Mouse (Mus musculus): ENCODE measurements around the gene Osm. TPM values are rescaled to one million over a fixed set of nuclear protein-coding genes. Genes with fewer than 3 reads are reported as not detected.

Osm gene
- total RNA-seq, 2 experiments from 2014 or later, result 0.14 TPM; not detected in 1

- DNase-seq, result peak; percentile 77
Observed at GRCm38 (mm10) chr11:4216248-4217000, 19.8 kb upstream of the Osm start.

DNA sequence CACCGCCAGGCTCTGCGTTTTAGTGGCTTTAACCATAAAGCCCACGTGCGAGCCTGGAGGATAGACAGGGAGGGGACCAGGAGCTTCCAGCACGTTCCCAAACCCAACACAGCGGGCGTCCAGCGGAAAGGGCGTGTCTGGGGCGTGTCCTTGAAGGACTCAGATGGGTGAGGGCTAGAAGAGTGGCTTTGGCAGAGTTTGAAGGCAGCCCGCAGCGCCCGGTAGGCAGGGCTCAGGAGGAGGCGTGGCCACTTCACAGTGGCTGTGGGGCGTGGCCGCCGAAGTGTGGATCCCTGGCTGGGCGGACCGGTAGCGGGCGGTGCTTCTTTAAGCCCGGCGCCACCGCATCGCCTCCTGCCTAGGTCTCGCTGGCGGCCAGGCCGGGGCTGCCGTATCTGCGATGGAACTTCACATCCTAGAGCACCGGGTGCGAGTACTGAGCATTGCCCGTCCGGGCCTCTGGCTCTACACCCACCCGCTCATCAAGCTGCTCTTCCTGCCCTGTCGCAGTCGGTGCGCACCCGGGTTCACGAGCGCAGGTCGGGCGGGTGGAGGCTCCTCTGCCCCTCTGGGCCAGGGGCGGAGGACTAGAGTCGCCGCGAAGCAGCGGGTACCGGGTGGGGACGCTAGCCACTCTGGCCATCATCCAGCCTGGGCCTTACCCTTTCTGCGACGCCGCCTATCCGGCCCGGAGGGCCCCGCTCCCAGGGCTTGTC lies 18.1 kb upstream of the Osm start, which contains the start of gene Castor1:
Gene Castor1, plus strand, starts transcription at position 312 of the 716 bp plus-strand sequence.
- peak; percentile 90 for DNase-seq

- DNase-seq, result no peak
Observed at GRCm38 (mm10) chr11:4218637-4219036, 17.6 kb upstream of the Osm start.

- DNase-seq, result peak; percentile 76
Observed at GRCm38 (mm10) chr11:4219317-4219751, 16.9 kb upstream of the Osm start.

DNA sequence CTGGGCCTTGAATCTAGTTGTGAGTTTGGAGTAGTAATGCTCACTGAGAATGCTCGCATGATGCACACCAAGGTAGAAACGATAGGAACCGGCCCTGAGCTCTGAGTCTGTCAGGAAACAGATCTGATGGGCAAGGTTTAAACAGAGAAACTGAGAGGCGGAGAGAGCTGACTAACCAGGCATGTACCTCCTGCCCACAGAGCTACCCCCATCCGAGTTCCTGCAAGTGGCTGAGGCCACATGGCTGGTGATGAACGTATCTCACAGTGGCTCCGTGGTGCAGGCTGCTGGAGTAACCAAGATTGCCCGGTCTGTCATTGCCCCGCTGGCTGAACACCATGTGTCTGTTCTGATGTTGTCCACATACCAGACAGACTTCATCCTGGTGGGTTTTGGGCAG lies 16.3 kb upstream of the Osm start:
- DNase-seq, result no peak

DNA sequence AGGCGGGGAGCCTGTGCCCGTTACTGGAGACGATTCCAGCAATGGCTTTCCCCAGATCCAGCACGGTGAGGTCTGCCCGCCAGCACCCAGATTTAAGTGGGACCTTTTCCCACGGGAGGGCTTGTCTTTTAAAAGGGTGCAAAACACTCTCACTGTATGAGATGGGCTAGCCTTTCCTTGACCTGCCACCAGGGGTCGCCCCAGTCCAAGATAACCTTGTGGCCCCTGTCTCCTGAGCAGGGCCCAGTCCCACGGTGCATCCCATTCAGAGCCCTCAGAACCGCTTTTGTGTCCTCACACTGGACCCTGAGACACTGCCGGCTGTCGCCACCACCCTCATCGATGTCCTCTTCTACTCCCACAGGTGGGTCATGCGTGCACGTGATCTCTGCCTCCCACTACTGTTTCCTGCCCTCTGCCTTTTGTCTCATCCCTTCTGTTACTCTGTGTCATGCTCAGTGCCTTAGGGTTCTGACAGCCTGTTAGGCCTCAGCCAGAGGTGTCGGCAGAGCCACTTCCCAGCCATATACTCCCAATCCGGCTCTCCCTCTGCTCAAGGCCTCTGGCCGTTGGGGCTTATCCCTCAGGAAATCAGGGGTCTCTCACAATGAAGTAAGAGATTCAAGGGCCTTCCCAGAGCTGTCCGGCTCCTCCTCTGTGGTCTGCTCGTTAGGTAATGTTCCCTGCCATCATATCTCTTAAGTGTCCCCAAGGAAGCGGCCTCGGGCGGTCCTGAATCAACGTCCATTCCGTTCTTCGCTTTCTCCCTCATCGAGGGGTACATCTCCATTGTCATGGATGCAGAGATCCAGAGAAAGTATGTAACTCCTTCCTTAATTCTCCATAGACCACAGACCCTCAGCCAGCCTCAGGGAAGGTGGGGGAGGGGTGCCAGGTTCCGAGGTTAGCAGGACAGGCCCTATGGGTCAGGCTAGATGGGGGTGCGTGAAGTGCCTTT lies 15.5 kb upstream of the Osm start:
- peak; percentile 87 for DNase-seq

DNA sequence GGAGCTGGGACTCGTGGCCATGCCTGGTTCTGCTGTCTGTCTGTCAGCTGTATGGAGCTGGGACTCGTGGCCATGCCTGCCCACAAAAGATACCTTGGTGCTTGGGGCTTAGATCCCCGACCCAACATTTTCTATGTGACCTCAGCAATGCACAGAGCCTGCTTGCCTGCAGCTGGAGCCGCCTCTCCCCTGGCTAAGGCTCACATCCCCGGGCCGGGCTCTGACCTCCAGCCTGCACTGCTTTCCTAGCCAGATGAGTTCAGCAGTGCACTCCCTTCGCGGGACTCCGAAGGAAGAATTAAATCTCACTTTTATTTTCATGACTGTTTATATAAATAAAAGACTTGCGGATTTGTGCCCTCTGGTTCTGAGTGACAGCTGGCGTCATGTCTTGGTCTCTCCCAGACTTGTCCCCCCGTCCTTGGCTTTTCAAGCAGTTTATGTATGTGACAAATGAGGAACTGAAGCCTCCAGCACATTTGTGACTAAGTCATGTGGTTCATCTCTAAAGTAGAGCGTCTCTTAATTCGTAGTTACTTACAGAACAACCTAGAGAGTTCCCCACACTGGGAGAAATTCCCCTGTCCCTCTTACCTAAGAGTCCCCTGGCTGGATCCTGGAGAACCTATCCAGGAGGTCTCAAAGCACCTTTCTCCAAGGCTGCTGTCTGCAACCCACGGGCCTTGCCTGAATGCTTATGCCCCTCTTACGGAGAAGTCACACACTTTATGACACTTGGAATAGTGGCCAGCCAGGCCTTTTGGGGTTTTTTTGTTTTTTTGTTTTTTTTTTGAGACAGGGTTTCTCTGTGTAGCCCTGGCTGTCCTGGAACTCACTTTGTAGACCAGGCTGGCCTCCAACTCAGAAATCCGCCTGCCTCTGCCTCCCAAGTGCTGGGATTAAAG lies 13.9 kb upstream of the Osm start:
- no peak for DNase-seq

GRCm38 (mm10) chr11:4223393-4224188 lies 12.6 kb upstream of the Osm start:
- no peak for DNase-seq

- no peak for DNase-seq
Observed at GRCm38 (mm10) chr11:4224223-4224622, 12.0 kb upstream of the Osm start.

- no peak for DNase-seq
Observed at GRCm38 (mm10) chr11:4226569-4227325, 9.5 kb upstream of the Osm start.

GRCm38 (mm10) chr11:4228463-4228862 lies 7.8 kb upstream of the Osm start:
- peak; percentile 42 for DNase-seq

DNA sequence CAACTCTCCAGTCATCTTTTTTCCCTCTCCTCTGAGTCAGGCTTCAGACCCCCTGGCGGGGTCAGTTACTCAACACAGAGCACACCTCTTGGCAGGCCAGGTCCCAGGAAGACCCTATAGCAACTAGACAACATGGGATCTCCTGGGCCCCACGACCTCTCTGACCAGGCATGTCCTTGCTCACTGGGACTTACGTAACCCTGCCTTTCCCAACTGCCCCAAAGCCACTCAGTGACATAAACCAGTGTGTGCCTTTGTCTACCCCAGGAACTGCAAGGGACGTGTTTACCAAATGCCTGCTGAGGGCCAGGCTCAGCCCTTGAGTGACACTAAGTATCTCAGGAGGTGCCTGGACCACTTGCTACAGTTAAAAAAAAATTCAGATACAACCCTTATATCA lies 6.4 kb upstream of the Osm start:
- DNase-seq, result no peak

DNA sequence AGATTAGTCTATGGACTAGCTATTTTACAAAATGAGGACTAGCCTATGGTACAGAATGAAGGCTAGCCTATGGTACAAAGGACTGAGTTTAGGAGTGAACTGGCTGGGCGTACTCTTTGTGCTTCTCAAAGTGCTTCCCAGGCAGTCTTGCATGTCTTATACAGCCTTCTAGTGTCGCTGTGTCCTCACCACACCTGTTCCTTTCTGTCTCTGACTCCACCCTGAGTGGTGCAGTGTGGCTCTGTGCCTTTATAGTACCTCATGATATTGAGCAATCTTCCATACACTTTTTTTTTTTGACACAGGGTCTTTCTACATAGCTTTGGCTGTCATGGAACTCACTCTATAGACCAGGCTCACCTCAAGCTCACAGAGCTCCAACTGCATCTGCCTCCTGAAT lies 4.8 kb upstream of the Osm start:
- DNase-seq, result no peak

DNA sequence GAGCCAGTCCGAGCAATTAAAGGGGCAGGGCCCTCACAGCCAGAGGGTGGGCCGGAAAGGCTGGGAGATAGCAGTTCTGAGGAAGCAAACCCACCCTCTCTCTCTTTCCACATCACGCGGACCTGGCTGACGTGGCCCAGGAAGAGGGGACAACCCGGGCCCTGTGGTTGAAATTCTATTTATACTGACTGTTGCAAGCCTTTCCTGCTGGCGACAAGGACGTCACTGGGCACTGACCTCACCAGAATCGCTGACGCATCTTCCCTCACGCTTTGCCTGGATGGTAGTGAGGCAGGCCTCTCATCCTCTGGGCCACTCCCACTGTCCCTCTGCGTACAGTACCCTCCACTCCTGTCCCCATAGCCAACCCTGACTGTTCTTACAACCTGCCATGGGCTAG lies 3.6 kb upstream of the Osm start:
- no peak for DNase-seq

DNA sequence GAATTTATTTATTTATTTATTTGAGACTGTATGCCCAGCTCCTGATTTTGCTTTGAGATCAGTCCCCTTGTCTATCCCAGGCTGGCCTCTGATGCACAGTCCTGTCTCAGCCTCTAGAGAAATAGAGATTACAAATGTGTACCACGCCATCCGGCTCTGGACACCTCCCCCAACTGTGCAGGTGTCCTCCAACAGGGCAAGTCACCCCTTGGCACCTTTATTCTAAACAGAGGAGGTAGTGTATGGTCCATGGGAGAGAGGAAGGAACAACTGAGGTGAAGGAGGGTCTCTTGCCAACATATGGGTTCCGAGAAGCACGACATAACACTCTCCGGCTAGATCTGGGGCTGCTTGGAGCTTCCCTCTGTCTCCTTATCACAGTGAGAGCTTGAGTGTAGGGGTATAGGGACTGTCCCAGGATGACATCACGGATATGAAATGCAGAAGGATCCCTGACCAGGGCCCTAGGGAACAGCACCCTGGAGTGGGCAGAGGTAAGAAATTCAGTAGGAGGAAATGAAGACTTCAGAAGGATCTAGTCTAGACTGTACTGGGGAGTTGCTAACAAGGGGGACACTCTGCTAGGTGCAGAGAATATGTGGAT lies 1.1 kb upstream of the Osm start:
- DNase-seq, result no peak

- DNase-seq, result no peak
Observed at GRCm38 (mm10) chr11:4236546-4237067, 387 bp downstream of the Osm start.

DNA sequence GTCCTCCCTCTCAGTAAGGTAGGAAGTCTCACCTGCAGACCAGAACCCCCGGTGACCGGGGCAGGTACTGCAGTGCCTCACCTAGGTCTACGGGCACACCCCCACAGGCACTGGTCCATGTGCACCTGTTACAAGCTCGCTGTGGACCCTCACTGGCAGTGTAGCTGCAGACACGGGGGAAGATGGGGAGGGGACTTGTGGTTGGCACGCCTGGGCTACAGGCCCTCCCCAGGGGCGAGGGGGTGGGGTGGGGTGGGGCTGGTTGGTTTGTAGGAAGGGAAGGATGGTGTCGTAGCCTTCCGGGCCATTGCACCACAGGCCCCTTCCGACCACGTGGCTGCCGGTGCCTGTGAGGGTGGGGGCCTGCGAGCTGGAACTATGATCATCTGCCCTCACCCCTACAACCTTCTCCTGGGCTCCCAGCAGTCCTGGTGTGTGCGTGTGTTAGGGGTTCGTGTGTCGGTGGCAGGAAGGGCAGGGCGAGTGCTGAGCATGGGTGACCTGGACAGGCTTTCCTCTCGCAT lies 1.2 kb downstream of the Osm start:
- DNase-seq, result no peak

- no peak for DNase-seq
Observed at GRCm38 (mm10) chr11:4238167-4238566, 1.9 kb downstream of the Osm start.

DNA sequence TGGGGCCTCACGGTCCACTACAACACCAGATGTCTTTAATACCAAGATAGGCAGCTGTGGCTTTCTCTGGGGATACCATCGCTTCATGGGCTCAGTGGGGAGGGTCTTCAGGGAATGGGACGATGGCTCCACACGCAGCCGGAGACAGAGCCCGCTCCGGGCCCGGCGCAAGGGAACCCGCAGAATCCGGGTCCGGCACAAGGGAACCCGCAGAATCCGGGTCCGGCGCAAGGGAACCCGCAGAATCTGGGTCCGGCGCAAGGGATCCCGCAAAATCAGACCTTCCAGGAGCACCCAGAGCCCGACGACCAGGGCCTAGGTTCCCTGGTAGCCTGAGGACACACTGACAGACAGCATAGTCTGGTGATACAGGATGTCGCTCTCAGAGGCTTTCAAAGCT lies 3.5 kb downstream of the Osm start:
- DNase-seq, result no peak

All from heart, postnatal 4 days (tissue).